Comparison of ENCODE assay signal across 8 mouse cellular contexts in the genomic region with DNA sequence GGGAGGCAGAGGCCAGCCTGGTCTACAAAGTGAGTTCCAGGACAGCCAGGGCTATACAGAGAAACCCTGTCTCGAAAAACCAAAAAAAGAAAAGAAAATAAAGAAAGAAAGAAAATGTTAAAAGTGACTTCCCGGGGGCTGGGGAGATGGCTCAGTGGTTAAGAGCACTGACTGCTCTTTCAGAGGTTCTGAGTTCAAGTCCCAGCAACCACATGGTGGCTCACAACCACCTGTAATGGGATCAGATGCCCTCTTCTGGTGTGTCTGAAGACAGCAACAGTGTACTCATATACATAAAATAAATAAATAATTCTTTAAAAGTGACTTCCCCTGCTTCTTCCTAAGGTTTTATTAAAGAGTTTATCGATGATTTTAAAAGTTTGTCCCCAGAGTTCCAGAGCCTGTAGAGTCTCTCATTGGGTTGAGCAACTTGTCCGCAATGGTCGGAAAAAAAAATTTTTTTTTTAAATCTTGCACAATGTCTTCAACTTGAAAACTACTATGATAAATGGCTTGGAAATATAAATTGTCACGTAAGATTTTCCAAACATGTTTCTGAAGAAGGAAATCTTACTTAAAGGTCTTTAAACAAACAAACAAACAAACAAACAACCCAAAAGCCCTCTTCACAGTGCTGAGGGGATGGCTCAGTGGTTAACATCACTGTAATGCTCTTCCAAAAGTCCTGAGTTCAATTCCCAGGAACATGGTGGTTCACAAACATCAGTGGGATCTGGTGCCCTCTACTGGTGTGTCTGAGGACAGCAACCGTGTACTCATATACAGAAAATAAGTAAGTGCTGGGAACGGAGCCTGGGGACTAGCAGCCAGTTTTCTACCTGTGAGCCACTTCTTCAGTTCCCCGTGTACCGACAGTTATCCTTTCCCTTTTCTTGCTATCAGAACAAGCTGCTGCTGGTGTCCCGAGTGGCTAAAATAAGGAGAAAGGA. TPM values are rescaled to one million over a fixed set of nuclear protein-coding genes. Genes with fewer than 3 reads are reported as not detected.
DNase-seq lines count a peak whose midpoint lies in the region; ATAC-seq and TF ChIP-seq lines count a peak whose summit lies in the region.

No protein-coding gene starts in this region.

- peak; percentile 10 for DNase-seq in cerebellum, adult 11 months
- DNase-seq in 416B (ENCODE audit: low read depth): peak; percentile 76
- peak; percentile 25 for DNase-seq in cerebellum, adult 8-10 months
- no peak for DNase-seq in stomach, postnatal 0 days (ENCODE audit: low spot score)
- DNase-seq in urinary bladder, adult 2 months (ENCODE audit: low spot score): no peak

- H3K9me3 ChIP-seq in hindbrain, embryonic 13.5 days: no peaks in the 10 kb centered on the region
- no peaks in the 10 kb centered on the region for H3K9me3 ChIP-seq in liver, embryonic 15.5 days (replicated peaks)
- H3K9me3 ChIP-seq in stomach, postnatal 0 days (ENCODE audit: control insufficient read depth, low read length): no peaks in the 10 kb centered on the region

- no peak overlapping the region for H3K27ac ChIP-seq in hindbrain, embryonic 13.5 days
- H3K27ac ChIP-seq in liver, embryonic 15.5 days (replicated peaks): peak overlapping the region; percentile 90
- no peak overlapping the region for H3K27ac ChIP-seq in stomach, postnatal 0 days (replicated peaks)

- peaks cover 17% of the 10 kb centered on the region for H3K4me1 ChIP-seq in hindbrain, embryonic 13.5 days (replicated peaks)
- H3K4me1 ChIP-seq in liver, embryonic 15.5 days (replicated peaks): peaks cover 31% of the 10 kb centered on the region
- no peaks in the 10 kb centered on the region for H3K4me1 ChIP-seq in stomach, postnatal 0 days (replicated peaks; ENCODE audit: control insufficient read depth, insufficient read depth)

- peak overlapping the region; percentile 39; the same call in 1 of the 2 replicates for H3K4me2 ChIP-seq in hindbrain, embryonic 13.5 days
- peak overlapping the region; percentile 72 for H3K4me2 ChIP-seq in liver, embryonic 15.5 days
- H3K4me2 ChIP-seq in stomach, postnatal 0 days (replicated peaks; ENCODE audit: low read depth): peak overlapping the region; percentile 39

- no peak for TF ChIP-seq EP300 in stomach, postnatal 0 days (optimal IDR thresholded peaks at IDR 0.05)

- no peak overlapping the region for H3K9ac ChIP-seq in hindbrain, embryonic 13.5 days
- H3K9ac ChIP-seq in liver, embryonic 15.5 days: peak overlapping the region; percentile 45
- H3K9ac ChIP-seq in stomach, postnatal 0 days (ENCODE audit: low read length): no peak overlapping the region

- ATAC-seq in cerebellum, adult (ENCODE audit: insufficient number of reproducible peaks, low FRiP score, low TSS enrichment): no peak
- no peak for ATAC-seq in hindbrain, embryonic 13.5 days (ENCODE audit: low FRiP score)
- no peak; the same call in none of the 2 replicates for ATAC-seq in liver, embryonic 15.5 days (ENCODE audit: insufficient read depth)
- ATAC-seq in stomach, postnatal 0 days (ENCODE audit: low FRiP score, low TSS enrichment): no peak

- whole genome bisulfite sequencing in hindbrain, embryonic 13.5 days: 67% methylated on average over 11 of the region's 11 CpGs
- 56% methylated on average over 11 of the region's 11 CpGs for WGBS in liver, embryonic 15.5 days (ENCODE audit: insufficient replicate concordance)
- 60% methylated on average over 11 of the region's 11 CpGs for whole genome bisulfite sequencing in stomach, postnatal 0 days

- no peaks in the 10 kb centered on the region for H3K27me3 ChIP-seq in hindbrain, embryonic 13.5 days
- no peaks in the 10 kb centered on the region for H3K27me3 ChIP-seq in liver, embryonic 15.5 days
- no peaks in the 10 kb centered on the region for H3K27me3 ChIP-seq in stomach, postnatal 0 days (ENCODE audit: control insufficient read depth, insufficient read depth, low read length)

- H3K36me3 ChIP-seq in hindbrain, embryonic 13.5 days: 0 out of 2 replicates have a peak, but pooled peaks cover 10% of the 10 kb centered on the region
- H3K36me3 ChIP-seq in liver, embryonic 15.5 days (replicated peaks): peaks cover 12% of the 10 kb centered on the region
- H3K36me3 ChIP-seq in stomach, postnatal 0 days (ENCODE audit: control insufficient read depth, insufficient read depth, low read length): no peaks in the 10 kb centered on the region

- peak; percentile 58 for TF ChIP-seq CTCF in stomach, postnatal 0 days (IDR thresholded peaks at IDR 0.05; ENCODE audit: low read depth)

- peak overlapping the region; percentile 19; the same call in 1 of the 2 replicates for H3K4me3 ChIP-seq in hindbrain, embryonic 13.5 days
- H3K4me3 ChIP-seq in liver, embryonic 15.5 days (replicated peaks): peak overlapping the region; percentile 95
- H3K4me3 ChIP-seq in stomach, postnatal 0 days (ENCODE audit: low read depth, low read length): peak overlapping the region; percentile 93; the same call in 1 of the 2 replicates

RNA-seq across cellular contexts. Expression of a gene that starts 0.8 kb away (rescaled TPM):
- 26.8 and 29.0 TPM in 2 replicates for polyA plus RNA-seq in hindbrain, embryonic 13.5 days (2015; fragmentation: Nextera tagmentation; extraction: Ambion mirVana)
- 44.9 and 46.4 TPM in 2 replicates for polyA plus RNA-seq in liver, embryonic 15.5 days (2015; fragmentation: Nextera tagmentation; extraction: Ambion mirVana)
- 12.0 and 12.5 TPM in 2 replicates for polyA plus RNA-seq in stomach, postnatal 0 days (2015; fragmentation: Nextera tagmentation; extraction: Ambion mirVana)
- polyA plus RNA-seq in urinary bladder, adult 2 months (2012; rRNA removed): 14.7 and 14.9 TPM in 2 replicates

RNA-seq across cellular contexts. Expression of a gene that starts 37.1 kb away (rescaled TPM):
- polyA plus RNA-seq in hindbrain, embryonic 13.5 days (2015; fragmentation: Nextera tagmentation; extraction: Ambion mirVana): 0.22 and 0.78 TPM in 2 replicates
- polyA plus RNA-seq in liver, embryonic 15.5 days (2015; fragmentation: Nextera tagmentation; extraction: Ambion mirVana): 3.3 and 3.7 TPM in 2 replicates
- polyA plus RNA-seq in stomach, postnatal 0 days (2015; fragmentation: Nextera tagmentation; extraction: Ambion mirVana): 4.4 and 4.8 TPM in 2 replicates
- 10.0 and 10.6 TPM in 2 replicates for polyA plus RNA-seq in urinary bladder, adult 2 months (2012; rRNA removed)

RNA-seq across cellular contexts. Expression of a gene that starts 41.9 kb away (rescaled TPM):
- 66.7 and 68.6 TPM in 2 replicates for polyA plus RNA-seq in hindbrain, embryonic 13.5 days (2015; fragmentation: Nextera tagmentation; extraction: Ambion mirVana)
- 14.1 and 14.5 TPM in 2 replicates for polyA plus RNA-seq in liver, embryonic 15.5 days (2015; fragmentation: Nextera tagmentation; extraction: Ambion mirVana)
- 25.1 and 27.3 TPM in 2 replicates for polyA plus RNA-seq in stomach, postnatal 0 days (2015; fragmentation: Nextera tagmentation; extraction: Ambion mirVana)
- polyA plus RNA-seq in urinary bladder, adult 2 months (2012; rRNA removed): 42.4 and 51.0 TPM in 2 replicates

Comparison
In these comparisons a context has a peak if more than half of its experiments do, and no peak if none do; other contexts are left out.
1. DNase-seq: peak in cerebellum, adult 11 months (single experiment), 416B (single experiment) and cerebellum, adult 8-10 months (single experiment); none in stomach, postnatal 0 days (single experiment) and urinary bladder, adult 2 months (single experiment).
2. H3K4me3 ChIP-seq: peak in every context shown above with its lines; median percentile 95 in liver, embryonic 15.5 days; 93 in stomach, postnatal 0 days; 19 in hindbrain, embryonic 13.5 days.
3. Peak in every context shown above with its lines, with median percentiles within 50 percentile points of each other: H3K4me2 ChIP-seq.